Mouse (Mus musculus) forelimb bud, embryonic 11.5 days (tissue): Measurements from ENCODE around the gene Tmem170b.

Experiments used
- DNase-seq: peaks from one replicate; pipeline ENCODE4 v3.0.0-alpha.2; 2012; ENCODE audit warnings: low read depth, low spot score

The Tmem170b gene

DNA sequence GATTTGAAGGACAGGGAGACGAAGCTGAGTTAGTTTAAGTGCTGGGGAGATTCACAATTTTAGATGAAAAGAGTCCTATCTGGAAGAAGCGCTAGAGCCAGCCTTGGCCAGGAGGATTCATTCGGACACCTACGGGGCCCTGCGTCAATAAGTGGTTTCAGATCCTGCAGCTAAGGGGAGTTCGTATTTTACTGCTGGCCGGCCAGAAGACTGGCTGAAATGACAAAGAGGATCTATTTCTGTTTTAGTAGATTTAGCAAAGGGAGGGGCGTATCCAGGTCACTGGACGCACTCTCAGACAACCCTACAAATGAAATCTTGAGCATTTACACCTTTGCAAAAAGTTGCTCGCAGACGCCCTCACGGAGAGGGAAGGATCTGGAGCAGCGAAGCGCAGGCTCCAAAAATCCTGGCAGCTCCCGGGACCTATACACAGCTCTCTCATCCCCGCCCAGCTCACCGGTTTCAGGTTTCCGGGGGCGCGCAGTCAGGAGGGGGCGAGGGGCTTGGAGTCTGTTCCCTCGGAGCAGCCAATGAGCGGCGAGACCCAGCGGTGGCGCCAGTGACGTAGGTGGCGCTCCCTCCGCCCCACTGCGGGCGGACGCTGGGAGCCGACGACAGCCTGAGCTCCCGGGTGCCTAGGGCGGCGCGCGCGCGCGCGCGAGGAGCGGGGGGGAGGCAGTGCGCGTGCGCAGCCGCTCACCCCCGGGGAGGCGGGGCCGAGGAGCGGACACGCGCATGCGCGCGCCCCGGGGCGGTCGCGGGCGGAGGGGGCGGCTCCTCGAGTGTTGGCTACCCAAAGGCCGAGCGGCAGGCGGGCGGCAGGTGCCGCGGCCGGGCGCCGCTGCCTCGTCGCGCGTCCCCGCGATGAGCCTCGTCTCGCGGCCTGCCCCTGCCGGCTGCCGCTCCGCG, at the start of gene Tmem170b:
Gene Tmem170b (plus strand): TSS at position 809 of the 912 bp plus-strand sequence.
- DNase-seq = peak; percentile 98

GRCm38 (mm10) chr13:41561024-41561423, 44.7 kb upstream of the Tmem170b start:
- no peak for DNase-seq

- no peak for DNase-seq
These were observed 37.3 kb upstream of the Tmem170b start for GRCm38 (mm10) chr13:41568421-41568820.

DNA sequence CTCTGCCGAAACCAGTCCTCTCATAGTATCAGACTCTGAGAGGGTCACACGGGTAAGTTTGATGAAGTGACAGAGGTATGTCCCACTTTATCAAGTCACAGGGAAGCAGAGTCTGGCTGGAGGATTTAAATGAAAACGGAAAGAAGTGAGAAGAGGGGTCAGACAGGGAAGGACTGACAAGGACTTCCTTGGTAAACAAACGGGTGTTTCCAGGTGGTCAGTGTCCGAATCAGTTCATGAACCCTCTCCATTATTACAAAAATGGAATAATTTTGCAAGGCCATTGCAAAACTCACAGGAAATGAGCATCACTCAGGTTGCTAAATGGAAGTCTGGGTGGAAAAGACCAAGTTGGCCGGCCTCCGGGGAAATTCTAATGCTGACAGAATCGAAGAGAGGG, 36.8 kb upstream of the Tmem170b start:
- DNase-seq = no peak

DNA sequence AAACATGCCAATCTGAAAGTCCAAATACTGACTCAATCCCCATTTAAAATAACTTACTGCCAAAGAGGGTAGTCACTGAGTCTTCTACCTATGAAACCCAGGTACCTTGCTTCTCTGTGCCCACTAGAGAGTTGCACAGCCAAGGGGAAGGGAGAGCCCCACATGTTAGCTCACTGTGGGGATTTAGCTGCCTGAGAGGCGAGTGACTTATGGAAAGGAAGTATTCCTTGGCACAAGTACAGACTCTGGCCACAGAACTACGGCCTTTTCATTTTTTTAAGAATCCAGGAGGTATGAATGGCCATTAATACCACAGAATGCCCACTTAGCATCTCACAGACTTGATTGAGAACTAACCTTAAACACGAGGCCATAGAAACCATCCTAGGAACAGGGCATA, 35.9 kb upstream of the Tmem170b start:
- DNase-seq = no peak

DNA sequence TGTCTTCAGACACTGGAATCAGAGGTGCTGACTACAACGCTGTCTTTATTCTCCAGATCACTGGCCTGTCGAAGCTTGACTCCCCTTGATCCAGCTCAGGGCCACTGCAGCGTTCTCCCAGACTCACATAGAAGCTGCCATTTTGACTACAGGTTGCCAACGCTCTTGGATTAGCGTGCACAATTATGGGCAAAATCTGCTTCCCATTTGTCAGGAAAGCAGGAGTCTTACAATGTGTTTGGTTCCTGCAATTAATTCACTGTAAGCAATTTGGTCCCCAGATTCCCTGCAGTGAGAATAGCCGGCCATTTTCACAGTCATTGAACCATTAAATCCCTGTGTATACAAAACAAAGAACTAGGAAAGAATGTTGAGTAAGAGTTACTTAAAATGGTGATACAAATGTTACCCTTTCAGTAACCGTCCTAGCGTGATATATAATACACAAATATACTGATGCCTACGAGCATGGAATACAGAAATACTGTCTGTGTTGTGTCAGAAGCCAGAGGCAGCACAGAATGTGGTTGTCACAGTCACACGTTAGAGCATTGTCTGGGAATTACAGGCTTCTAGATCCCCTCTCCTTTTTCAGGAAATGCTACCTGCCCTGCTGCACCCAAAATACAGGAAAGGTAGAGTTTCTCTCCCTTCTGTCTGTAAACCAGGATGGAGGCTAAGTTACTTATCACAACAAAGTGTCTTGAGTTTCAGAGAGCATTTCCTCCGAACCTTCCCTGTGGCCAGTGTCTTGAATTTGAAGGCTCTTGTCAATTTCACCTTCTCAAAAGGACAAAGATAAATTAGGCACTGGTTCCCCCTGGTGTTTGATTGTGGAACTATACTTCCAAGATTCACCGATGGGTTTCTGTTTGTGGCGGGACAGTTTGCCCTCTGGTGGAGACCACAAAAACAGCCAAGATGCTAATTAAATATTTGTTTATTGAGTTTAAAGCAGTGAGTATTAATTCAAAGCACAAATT, 34.0 kb upstream of the Tmem170b start:
- peak; percentile 92 for DNase-seq

DNA sequence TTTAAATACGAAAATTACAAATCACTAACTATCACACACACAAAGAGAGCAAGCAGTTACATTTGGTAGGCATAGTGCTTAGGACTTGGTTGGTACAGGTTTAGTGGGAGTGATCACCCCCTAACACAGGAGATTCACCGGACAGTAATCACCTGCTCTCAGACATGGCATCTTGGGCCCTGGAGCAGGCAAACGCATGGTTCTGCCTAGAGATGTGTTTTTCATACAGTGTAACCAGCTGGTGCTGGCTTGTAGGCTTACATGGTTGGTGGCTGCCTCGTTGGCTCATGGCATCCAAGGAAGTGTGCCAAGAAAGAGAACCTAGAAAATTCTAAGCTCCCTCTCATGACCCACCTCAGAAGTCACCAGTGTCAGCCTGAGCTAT, 33.4 kb upstream of the Tmem170b start:
- no peak for DNase-seq

DNA sequence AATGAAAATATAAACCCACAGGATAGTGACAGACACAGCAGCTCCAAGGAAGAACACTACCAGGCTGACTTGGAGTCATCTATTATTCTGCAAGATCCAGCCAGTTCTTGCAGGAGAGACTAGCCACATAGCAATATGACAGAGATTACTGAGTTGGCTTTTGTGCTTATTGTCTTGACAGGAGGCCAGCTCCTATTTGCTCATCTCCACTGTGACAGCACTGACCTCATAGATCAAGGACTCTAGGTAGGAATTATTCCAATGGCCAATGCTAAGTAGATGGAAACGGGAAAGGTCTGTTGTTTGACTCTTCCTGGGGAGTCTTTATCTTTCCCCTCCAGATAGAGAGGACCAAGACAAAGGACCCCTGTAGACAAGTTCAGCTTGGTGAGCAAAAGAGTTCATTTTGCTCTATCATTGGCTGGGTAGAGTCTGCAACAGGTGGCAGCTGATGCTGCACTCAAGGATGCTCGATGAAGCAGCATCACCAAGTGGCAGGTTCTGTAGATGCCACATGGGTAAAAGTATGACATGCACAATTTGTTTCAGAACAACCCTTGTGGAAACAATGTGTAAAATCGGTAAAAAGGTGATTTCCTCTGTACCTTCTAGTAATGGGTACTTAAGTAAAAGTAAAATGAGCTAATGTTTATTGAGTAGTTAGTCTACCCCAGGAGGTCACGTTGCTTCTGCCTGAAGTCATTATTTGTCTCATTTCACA, 32.4 kb upstream of the Tmem170b start:
- DNase-seq = no peak

DNA sequence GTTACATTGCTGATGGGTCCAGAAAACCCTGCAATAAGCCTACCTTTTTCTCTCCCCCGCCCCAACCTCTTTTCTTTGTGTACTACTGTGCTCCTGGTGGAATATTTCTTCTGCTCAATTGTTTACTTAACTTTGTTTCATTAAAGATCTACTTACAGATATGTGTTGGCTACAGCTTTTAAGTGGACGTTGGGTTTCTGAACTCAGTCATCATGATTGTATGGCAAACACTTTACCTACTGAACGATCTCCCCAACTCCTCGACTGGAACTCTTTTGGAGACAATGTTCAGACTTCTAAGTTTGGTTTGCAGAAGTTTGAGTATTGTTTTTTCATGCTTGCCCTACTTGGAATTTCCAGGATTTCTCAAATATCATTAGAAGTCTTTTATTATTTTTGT, 24.6 kb upstream of the Tmem170b start:
- no peak for DNase-seq

- DNase-seq = no peak
These were observed 21.9 kb upstream of the Tmem170b start for GRCm38 (mm10) chr13:41583666-41584357.

DNA sequence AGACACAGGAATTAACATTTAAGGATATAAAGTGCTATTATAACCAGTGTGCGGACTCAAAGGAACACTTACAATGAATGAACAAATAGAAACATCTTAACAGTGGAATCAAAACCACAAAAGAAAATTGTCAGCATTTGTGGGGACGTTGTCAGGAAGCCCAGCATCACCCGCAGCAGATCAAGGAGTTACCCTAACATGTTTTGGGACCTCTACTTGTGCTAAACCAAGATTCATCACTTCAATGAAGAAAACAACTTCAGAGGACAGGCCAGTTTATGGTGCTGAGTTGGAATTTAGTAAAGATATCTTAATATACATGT, 21.4 kb upstream of the Tmem170b start:
- no peak for DNase-seq

- no peak for DNase-seq
These were observed 20.8 kb upstream of the Tmem170b start for GRCm38 (mm10) chr13:41584896-41585295.

DNA sequence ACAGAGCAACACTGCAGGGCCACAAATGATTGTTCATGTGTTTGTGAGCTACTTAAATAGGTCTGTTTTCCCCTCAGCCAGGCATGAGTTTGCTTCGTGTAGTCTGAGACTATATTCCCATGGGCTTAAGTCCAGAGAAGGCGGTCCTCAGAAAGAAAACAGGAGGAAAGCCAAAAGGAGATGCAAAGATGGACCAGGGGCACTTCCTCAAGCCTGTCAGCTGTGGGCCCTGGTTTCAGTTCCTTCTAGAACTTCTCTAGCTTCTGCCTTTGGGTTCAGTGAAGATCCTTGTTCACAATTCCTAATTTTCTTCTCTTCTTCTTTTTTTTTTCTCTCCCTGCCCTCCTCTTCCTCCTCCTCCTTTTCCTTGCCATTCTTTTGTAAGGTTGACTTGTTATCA, 9.0 kb upstream of the Tmem170b start:
- DNase-seq = no peak

DNA sequence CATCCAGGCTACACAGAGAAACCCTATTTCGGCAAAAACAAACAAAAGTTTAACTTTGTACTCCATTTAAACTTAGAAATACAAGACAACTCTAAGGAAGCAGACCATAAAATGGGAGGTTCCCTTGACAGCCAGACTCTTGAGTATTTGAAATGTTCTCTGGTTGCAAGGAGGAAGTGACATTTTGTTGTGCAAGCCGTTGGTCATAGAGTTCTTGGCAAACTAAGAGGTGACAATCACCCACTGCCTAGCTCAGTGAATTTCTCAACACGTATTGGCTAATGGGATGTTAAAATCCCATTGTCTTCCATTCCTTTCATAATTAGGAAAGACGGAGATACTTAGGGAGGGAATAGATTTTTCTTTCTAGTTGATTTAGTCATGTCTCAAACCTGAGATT, 5.7 kb upstream of the Tmem170b start:
- DNase-seq = no peak

DNA sequence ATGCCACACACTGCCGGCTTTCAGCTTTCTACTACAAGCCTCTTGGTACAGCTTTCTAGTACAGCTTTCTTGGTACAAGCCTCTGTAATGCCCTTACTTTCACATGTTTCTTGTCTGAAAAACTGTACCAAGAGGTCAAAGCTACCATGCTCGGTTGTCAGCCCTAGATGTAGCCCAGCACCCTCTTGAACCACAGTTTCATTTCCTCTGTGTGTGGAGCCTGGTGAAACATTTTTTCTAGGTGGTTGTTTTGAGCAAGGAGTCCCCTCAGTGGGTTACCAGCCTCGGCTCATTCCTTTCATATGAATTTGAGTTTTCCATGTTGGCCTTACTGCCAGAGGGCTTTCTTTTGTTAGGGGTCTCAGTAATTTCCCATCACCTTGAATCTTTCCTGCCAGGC, 4.7 kb upstream of the Tmem170b start:
- no peak for DNase-seq

GRCm38 (mm10) chr13:41603921-41604466, 1.7 kb upstream of the Tmem170b start:
- DNase-seq = no peak

DNA sequence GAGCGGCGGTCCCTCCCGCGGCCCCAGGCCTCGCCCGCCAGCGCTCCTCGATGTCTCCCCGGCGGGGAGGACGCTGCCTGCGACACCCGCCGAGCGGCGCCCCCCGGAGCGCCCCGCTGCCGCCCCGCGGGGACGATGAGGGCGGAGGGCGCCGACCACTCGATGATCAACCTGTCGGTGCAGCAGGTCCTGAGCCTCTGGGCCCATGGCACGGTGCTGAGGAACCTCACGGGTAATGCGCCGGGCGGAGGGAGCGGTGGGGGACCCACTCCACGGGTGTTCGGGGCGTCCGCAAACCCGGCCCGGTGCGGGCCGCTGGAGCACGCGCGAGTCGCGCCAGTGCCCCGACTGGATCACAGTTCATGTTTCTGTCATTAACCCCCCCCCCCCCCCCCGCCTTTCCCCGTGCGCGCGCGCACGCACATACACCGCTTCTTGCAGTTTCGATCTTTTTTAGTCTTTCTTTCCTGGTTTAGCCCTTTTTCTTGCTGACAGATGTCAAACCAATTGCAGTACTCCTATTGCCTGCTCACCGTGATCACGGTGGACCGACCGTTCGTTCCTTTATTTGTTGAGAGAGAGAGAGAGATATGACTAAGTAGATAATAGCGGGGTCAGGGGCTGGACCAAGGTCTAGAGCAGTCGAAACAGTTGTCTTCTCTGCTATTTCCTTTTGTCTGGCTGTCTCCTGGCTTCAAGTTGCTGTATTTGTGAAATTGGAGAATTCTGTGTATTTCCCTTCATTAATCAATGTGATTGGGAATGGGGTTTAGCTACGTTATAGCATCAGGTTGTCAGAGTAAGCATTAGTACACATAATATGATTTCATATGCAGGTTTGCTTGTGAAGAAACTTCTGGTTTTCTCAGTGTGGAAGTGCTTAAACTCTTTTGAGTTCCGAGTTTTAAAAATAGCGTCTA, 634 bp downstream of the Tmem170b start:
- DNase-seq = peak; percentile 21

GRCm38 (mm10) chr13:41607589-41607988, 1.9 kb downstream of the Tmem170b start:
- no peak for DNase-seq

DNA sequence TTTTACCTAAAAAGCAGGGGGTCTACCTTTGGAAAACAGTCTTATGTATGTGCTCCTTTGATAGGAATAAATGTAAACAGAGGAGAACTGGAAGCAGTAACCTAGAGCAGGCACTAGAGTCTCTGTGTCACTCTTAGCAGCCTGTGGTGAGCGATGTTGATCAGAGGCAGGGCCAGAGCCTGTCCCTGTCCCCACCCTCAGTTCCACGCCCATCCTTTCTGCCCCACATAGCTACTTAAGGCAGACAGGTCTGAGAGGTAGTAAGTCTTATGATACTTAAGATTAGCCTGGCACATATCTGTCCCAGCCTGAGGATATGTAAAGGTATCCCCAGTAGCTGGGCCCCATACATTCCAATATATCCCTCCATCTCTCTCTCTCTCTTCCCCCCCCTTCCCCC, 2.9 kb downstream of the Tmem170b start:
- DNase-seq = no peak

- DNase-seq = no peak
These were observed 5.3 kb downstream of the Tmem170b start for GRCm38 (mm10) chr13:41611046-41611445.
